Mouse (Mus musculus) embryonic facial prominence, embryonic 12.5 days (tissue): Measurements from ENCODE around the gene Zfp9. TPM values are rescaled to one million over a fixed set of nuclear protein-coding genes. Genes with fewer than 3 reads are reported as not detected.

Experiments used
- ATAC-seq: fragments of 200-750 bp; cut with Nextera tagmentation; 2 replicates; pipeline ENCODE4 v1.8.0; 2017; ENCODE audit not compliant: insufficient number of reproducible peaks, insufficient read depth, low FRiP score, low TSS enrichment
- H3K27ac ChIP-seq: fragments of 300-500 bp; sonication (generic); 2 replicates; pipeline ENCODE4 v1.5.1; 2016; ENCODE audit warnings: mild to moderate bottlenecking
- H3K27me3 ChIP-seq: fragments of 300-500 bp; sonication (generic); 2 replicates; pipeline ENCODE4 v1.6.1; 2016; ENCODE audit warnings: mild to moderate bottlenecking, moderate library complexity
- H3K36me3 ChIP-seq: fragments of 300-500 bp; sonication (generic); 2 replicates; pipeline ENCODE4 v1.6.1; 2016; ENCODE audit warnings: mild to moderate bottlenecking
- H3K4me1 ChIP-seq: fragments of 300-500 bp; sonication (generic); 2 replicates; pipeline ENCODE4 v1.6.1; 2016
- H3K4me2 ChIP-seq: fragments of 300-500 bp; sonication (generic); replicated peaks from 2 replicates; pipeline ENCODE4 v1.6.1; 2016; ENCODE audit warnings: mild to moderate bottlenecking, moderate library complexity
- H3K4me3 ChIP-seq: fragments of 300-500 bp; sonication (generic); 2 replicates; pipeline ENCODE4 v1.5.1; 2016; ENCODE audit warnings: mild to moderate bottlenecking
- H3K9ac ChIP-seq: fragments of 300-500 bp; sonication (generic); 2 replicates; pipeline ENCODE4 v1.6.1; 2016; ENCODE audit warnings: mild to moderate bottlenecking, moderate library complexity
- H3K9me3 ChIP-seq: fragments of 300-500 bp; sonication (generic); 2 replicates; pipeline ENCODE4 v1.6.1; 2016; ENCODE audit warnings: mild to moderate bottlenecking, moderate library complexity
- WGBS: fragments of 180-500 bp; shearing (Covaris S2); methylation state at CpG from one replicate; pipeline ENCODE4 v1.1.7; 2016; 5-methylcytosine and 5-hydroxymethylcytosine counted together
- microRNA-seq: library from miRNA; unstranded; fragments of <30 nt; microRNA quantifications from one replicate; pipeline ENCODE4, GENCODE M21; 2017
- polyA plus RNA-seq: library from polyadenylated mRNA; unstranded; fragments of >200 nt; fragmentation: Nextera tagmentation; extraction: Ambion mirVana; gene quantifications from 2 replicates; pipeline ENCODE4 v1.2.1, GENCODE M21; 2016

Zfp9 gene
- polyA plus RNA-seq, 1 experiment from 2014 or later, result 15.8 TPM

GRCm38 (mm10) chr6:118431502-118431901 is 47.6 kb downstream of the Zfp9 start:
- ATAC-seq, result no peak
- 89% methylated on average over 4 of the region's 4 CpGs for WGBS
- no peak overlapping the region for H3K4me3 ChIP-seq
- peaks cover 3% of the 10 kb centered on the region; the same call in 1 of the 2 replicates for H3K9me3 ChIP-seq
- H3K9ac ChIP-seq, result no peak overlapping the region
- peaks cover 49% of the 10 kb centered on the region for H3K36me3 ChIP-seq
- no peak overlapping the region for H3K4me2 ChIP-seq
- no peak overlapping the region for H3K27ac ChIP-seq
- H3K4me1 ChIP-seq, result no peaks in the 10 kb centered on the region
- no peaks in the 10 kb centered on the region for H3K27me3 ChIP-seq

- no peak for ATAC-seq
- Histone ChIP-seq H3K27me3 (no peaks in the 10 kb centered on the region), H3K9ac (no peak overlapping the region), H3K36me3 (peaks cover 40% of the 10 kb centered on the region), H3K27ac (no peak overlapping the region), H3K9me3 (peaks cover 3% of the 10 kb centered on the region; the same call in 1 of the 2 replicates), H3K4me1 (no peaks in the 10 kb centered on the region), H3K4me3 (no peak overlapping the region), H3K4me2 (no peak overlapping the region)
- 97% methylated on average over 1 of the region's 1 CpGs for WGBS
Measured at GRCm38 (mm10) chr6:118426666-118427065, 52.5 kb downstream of the Zfp9 start.

GRCm38 (mm10) chr6:118419050-118419920 is 59.8 kb downstream of the Zfp9 start, which contains the start of gene Bms1:
Bms1 (minus strand) TSS chr6:118419474.
- H3K4me2 ChIP-seq, result peak within 1 kb of the TSS; percentile 68

More at GRCm38 (mm10) chr6:118419050-118419920, 59.8 kb downstream of the Zfp9 start, which contains the start of gene Bms1:
- Histone ChIP-seq H3K27ac (peak within 1 kb of the TSS; percentile 77), H3K9ac (peak within 1 kb of the TSS; percentile 84), H3K9me3 (no peaks in the 10 kb centered on the region), H3K27me3 (no peaks in the 10 kb centered on the region), H3K36me3 (peaks cover 30% of the 10 kb centered on the region), H3K4me1 (peaks cover 12% of the 10 kb centered on the region), H3K4me3 (peak within 1 kb of the TSS; percentile 93)
- under 1% methylated on average over 67 of the region's 67 CpGs for WGBS
- peak; percentile 97 for ATAC-seq

Small RNAs within 50 kb of the gene (microRNA-seq; reads per million reads assigned to microRNA genes)
- not detected for gene Gm25953

Other genes with a start within 250 kb of the Zfp9 start
- 45.1 and 49.8 TPM in 2 replicates for gene Bms1, start 59.8 kb downstream of the Zfp9 start, polyA plus RNA-seq
- gene Zfp248, start 23.8 kb downstream of the Zfp9 start, polyA plus RNA-seq, result 14.4 and 15.3 TPM in 2 replicates
- gene Ankrd26, start 82.9 kb upstream of the Zfp9 start, polyA plus RNA-seq, result 16.9 and 17.1 TPM in 2 replicates